Mouse (Mus musculus) heart, postnatal 25 days (tissue): ENCODE measurements around the gene Sarnp. TPM values are rescaled to one million over a fixed set of nuclear protein-coding genes. Genes with fewer than 3 reads are reported as not detected.

ENCODE experiments used
- DNase-seq: peaks from one replicate; pipeline ENCODE4 v3.0.0; 2022; ENCODE audit warnings: low spot score
- intact Hi-C: fragments of 180-260 bp; cut with DNase I; formaldehyde crosslinking; loops from one replicate; pipeline ENCODE4 v1.15.1; 2025
- total RNA-seq, 2 experiments: library from RNA; stranded (reverse); gene quantifications; 2 replicates each; pipeline ENCODE4 v1.2.3; 2021

The Sarnp gene
- total RNA-seq, 2 experiments from 2014 or later = 38.7 to 44.0 TPM

- DNase-seq = no peak
- intact Hi-C loops = no loop called here
Measured at GRCm38 (mm10) chr10:128882067-128882466, 64.9 kb downstream of the Sarnp start.

GRCm38 (mm10) chr10:128888941-128889827, 72.1 kb downstream of the Sarnp start:
- intact Hi-C loops = no loop called here
- no peak for DNase-seq

- no peak for DNase-seq
- intact Hi-C loops = no loop called here
Measured at GRCm38 (mm10) chr10:128889846-128890245, 72.7 kb downstream of the Sarnp start.

GRCm38 (mm10) chr10:128890383-128891295, 73.5 kb downstream of the Sarnp start:
- no peak for DNase-seq
- intact Hi-C loops = no loop called here

- DNase-seq = peak; percentile 43
- intact Hi-C loops = no loop called here
Measured at GRCm38 (mm10) chr10:128891296-128892094, 74.4 kb downstream of the Sarnp start, which contains the start of gene Gdf11. TSS of gene Gdf11 (minus strand) at chr10:128891718.

GRCm38 (mm10) chr10:128892246-128892645, 75.1 kb downstream of the Sarnp start:
- intact Hi-C loops = no loop called here
- DNase-seq = no peak

- DNase-seq = no peak
- intact Hi-C loops = loop anchor here (1.0 kb wide), 2 partner anchors 50 to 164 kb away; no protein-coding TSS in a partner anchor
Measured at GRCm38 (mm10) chr10:128895437-128895836, 78.3 kb downstream of the Sarnp start.

GRCm38 (mm10) chr10:128895952-128896693, 79.0 kb downstream of the Sarnp start:
- intact Hi-C loops = loop anchor here (1.0 kb wide), 2 partner anchors 51 to 165 kb away; no protein-coding TSS in a partner anchor
- no peak for DNase-seq

- no peak for DNase-seq
- intact Hi-C loops = no loop called here
Measured at GRCm38 (mm10) chr10:128896807-128897206, 79.7 kb downstream of the Sarnp start.

GRCm38 (mm10) chr10:128897501-128897900, 80.4 kb downstream of the Sarnp start:
- intact Hi-C loops = no loop called here
- no peak for DNase-seq

- intact Hi-C loops = no loop called here
- DNase-seq = no peak
Measured at GRCm38 (mm10) chr10:128899759-128900490, 82.8 kb downstream of the Sarnp start.

GRCm38 (mm10) chr10:128900698-128901097, 83.6 kb downstream of the Sarnp start, which contains the start of gene Cd63:
TSS of gene Cd63 (plus strand) at chr10:128900989.
- DNase-seq = no peak

GRCm38 (mm10) chr10:128901409-128901808, 84.3 kb downstream of the Sarnp start:
- intact Hi-C loops = no loop called here
- no peak for DNase-seq

More at GRCm38 (mm10) chr10:128900698-128901097, 83.6 kb downstream of the Sarnp start, which contains the start of gene Cd63:
- intact Hi-C loops = no loop called here

- intact Hi-C loops = no loop called here
- DNase-seq = no peak
Measured at GRCm38 (mm10) chr10:128902409-128902988, 85.4 kb downstream of the Sarnp start.

- intact Hi-C loops = no loop called here
Measured at GRCm38 (mm10) chr10:128904812-128905211, 87.7 kb downstream of the Sarnp start.

GRCm38 (mm10) chr10:128908778-128909448, 91.8 kb downstream of the Sarnp start:
- no peak for DNase-seq
- intact Hi-C loops = no loop called here

More at GRCm38 (mm10) chr10:128904812-128905211, 87.7 kb downstream of the Sarnp start:
- no peak for DNase-seq

- intact Hi-C loops = loop anchor here (5.0 kb wide), 2 partner anchors 38 to 68 kb away; no protein-coding TSS in a partner anchor
- DNase-seq = peak; percentile 85
Measured at GRCm38 (mm10) chr10:128909567-128910028, 92.5 kb downstream of the Sarnp start.
